In the genomic region with DNA sequence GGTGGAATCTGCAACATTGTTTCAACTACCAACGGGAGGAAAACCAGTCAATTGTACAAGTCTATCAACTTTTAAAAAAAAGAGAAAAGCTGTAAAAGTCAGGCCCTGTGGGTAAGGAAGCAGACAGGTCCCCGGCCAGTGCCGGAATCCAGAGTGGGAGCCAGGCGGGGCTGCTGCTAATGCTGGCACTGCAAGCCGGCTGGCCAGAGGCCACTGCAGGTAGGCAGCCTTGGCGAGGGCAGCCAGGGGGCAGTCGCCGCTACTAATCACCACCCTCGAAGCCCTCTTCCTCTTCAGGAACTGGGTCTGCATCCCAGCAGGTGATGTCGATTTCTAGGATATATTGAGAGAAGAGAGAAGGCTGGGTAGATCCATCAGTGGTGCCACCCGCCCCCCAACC, we compare ENCODE assay signal across 12 mouse cellular contexts. TPM values are rescaled to one million over a fixed set of nuclear protein-coding genes. Genes with fewer than 3 reads are reported as not detected.
A peak's percentile ranks its signal among the peaks of the same experiment; 100 is the strongest.
DNase-seq lines count a peak whose midpoint lies in the region; ATAC-seq and TF ChIP-seq lines count a peak whose summit lies in the region.
"Had no signal": no experiment of that assay in that cellular context is flagged by ENCODE, and none has a peak within 500 bp of the region (broad histone marks: within the 10 kb centered on the region; RNA-seq: fewer than 3 reads in every experiment).

No protein-coding gene starts in this region.

- peaks cover 46% of the 10 kb centered on the region for H3K27me3 ChIP-seq in liver, postnatal 0 days (ENCODE audit: insufficient read depth, low read length)
- H3K27me3 ChIP-seq in liver, embryonic 12.5 days (replicated peaks), result peaks cover 82% of the 10 kb centered on the region
- H3K27me3 ChIP-seq in forebrain, embryonic 15.5 days, result no peaks in the 10 kb centered on the region
- no peaks in the 10 kb centered on the region for H3K27me3 ChIP-seq in limb, embryonic 13.5 days
- no peaks in the 10 kb centered on the region for H3K27me3 ChIP-seq in splenic B cell, adult 2 months (ENCODE audit: control insufficient read depth, insufficient read depth, low read length, poor library complexity, severe bottlenecking)

- TF ChIP-seq CTCF in liver, postnatal 0 days (IDR thresholded peaks at IDR 0.05; ENCODE audit: low read depth), result peak; percentile 18; the same call in 1 of the 2 replicates

- WGBS in liver, postnatal 0 days (ENCODE audit: insufficient replicate concordance), result 66% methylated on average over 11 of the region's 11 CpGs
- WGBS in liver, embryonic 12.5 days (ENCODE audit: insufficient replicate concordance), result 72% methylated on average over 11 of the region's 11 CpGs
- 41% methylated on average over 11 of the region's 11 CpGs for WGBS in forebrain, embryonic 15.5 days
- WGBS in limb, embryonic 13.5 days, result 63% methylated on average over 11 of the region's 11 CpGs

- no peak overlapping the region for H3K4me2 ChIP-seq in liver, postnatal 0 days (ENCODE audit: low read depth, low read length)
- H3K4me2 ChIP-seq in liver, embryonic 12.5 days, result no peak overlapping the region
- H3K4me2 ChIP-seq in forebrain, embryonic 15.5 days (replicated peaks), result no peak overlapping the region
- no peak overlapping the region for H3K4me2 ChIP-seq in limb, embryonic 13.5 days (replicated peaks)

- no peak for ATAC-seq in liver, postnatal 0 days
- no peak for ATAC-seq in liver, embryonic 12.5 days
- ATAC-seq in forebrain, embryonic 15.5 days (replicated peaks), result no peak
- ATAC-seq in limb, embryonic 13.5 days (ENCODE audit: low FRiP score, low read depth), result no peak

- no peak overlapping the region for H3K9ac ChIP-seq in liver, postnatal 0 days (replicated peaks)
- no peak overlapping the region for H3K9ac ChIP-seq in liver, embryonic 12.5 days
- H3K9ac ChIP-seq in forebrain, embryonic 15.5 days (replicated peaks), result 0 out of 2 replicates have a peak overlapping the region, but pooled peaks have one; percentile 75
- H3K9ac ChIP-seq in limb, embryonic 13.5 days, result 0 out of 2 replicates have a peak overlapping the region, but pooled peaks have one; percentile 25

- no peaks in the 10 kb centered on the region for H3K9me3 ChIP-seq in liver, postnatal 0 days (ENCODE audit: low read length)
- H3K9me3 ChIP-seq in liver, embryonic 12.5 days (replicated peaks), result no peaks in the 10 kb centered on the region
- H3K9me3 ChIP-seq in forebrain, embryonic 15.5 days, result no peaks in the 10 kb centered on the region
- no peaks in the 10 kb centered on the region for H3K9me3 ChIP-seq in limb, embryonic 13.5 days

- H3K27ac ChIP-seq in liver, postnatal 0 days (ENCODE audit: low read depth), result no peak overlapping the region
- no peak overlapping the region for H3K27ac ChIP-seq in liver, embryonic 12.5 days
- H3K27ac ChIP-seq in forebrain, embryonic 15.5 days (replicated peaks), result peak overlapping the region; percentile 92
- no peak overlapping the region; the same call in 1 of the 2 replicates for H3K27ac ChIP-seq in limb, embryonic 13.5 days

- TF ChIP-seq EP300 in liver, postnatal 0 days (IDR thresholded peaks at IDR 0.05; ENCODE audit: low read depth), result no peak

- no peak for DNase-seq in liver, postnatal 0 days
- peak; percentile 38 for DNase-seq in splenic B cell, adult 2 months (ENCODE audit: low read depth, low spot score)
- no peak for DNase-seq in Muller cell, postnatal 12 days (ENCODE audit: inconsistent ontology term)
- DNase-seq in kidney, adult 11 months, result no peak
- DNase-seq: gastrocnemius, postnatal 36 days; thymus, postnatal 36 days had no signal

- H3K36me3 ChIP-seq in liver, postnatal 0 days (replicated peaks; ENCODE audit: insufficient read depth, low read length), result no peaks in the 10 kb centered on the region
- H3K36me3 ChIP-seq in liver, embryonic 12.5 days, result peaks cover 23% of the 10 kb centered on the region
- peaks cover 49% of the 10 kb centered on the region for H3K36me3 ChIP-seq in forebrain, embryonic 15.5 days
- peaks cover 57% of the 10 kb centered on the region for H3K36me3 ChIP-seq in limb, embryonic 13.5 days
- H3K36me3 ChIP-seq in splenic B cell, adult 2 months (ENCODE audit: control insufficient read depth, insufficient read depth, low read length, poor library complexity, severe bottlenecking), result no peaks in the 10 kb centered on the region

- peaks cover 28% of the 10 kb centered on the region for H3K4me1 ChIP-seq in liver, postnatal 0 days (ENCODE audit: insufficient read depth)
- H3K4me1 ChIP-seq in liver, embryonic 12.5 days, result peaks cover 28% of the 10 kb centered on the region
- H3K4me1 ChIP-seq in forebrain, embryonic 15.5 days, result peaks cover 74% of the 10 kb centered on the region
- peaks cover 41% of the 10 kb centered on the region for H3K4me1 ChIP-seq in limb, embryonic 13.5 days

- H3K4me3 ChIP-seq in liver, postnatal 0 days (ENCODE audit: low read depth, low read length), result no peak overlapping the region
- no peak overlapping the region for H3K4me3 ChIP-seq in liver, embryonic 12.5 days
- no peak overlapping the region for H3K4me3 ChIP-seq in forebrain, embryonic 15.5 days
- no peak overlapping the region for H3K4me3 ChIP-seq in limb, embryonic 13.5 days
- H3K4me3 ChIP-seq: myocyte had no signal

RNA-seq across cellular contexts. Expression of a gene that starts 9.9 kb away (rescaled TPM):
- polyA plus RNA-seq in liver, postnatal 0 days (2015; fragmentation: Nextera tagmentation; extraction: Ambion mirVana), result not detected in 2 replicates
- polyA plus RNA-seq in liver, embryonic 12.5 days (2016; fragmentation: Nextera tagmentation; extraction: Ambion mirVana), result not detected in 2 replicates
- polyA plus RNA-seq in forebrain, embryonic 15.5 days (2015; fragmentation: Nextera tagmentation; extraction: Ambion mirVana), result 3.2 and 3.4 TPM in 2 replicates
- 0.79 and 0.87 TPM in 2 replicates for polyA plus RNA-seq in limb, embryonic 13.5 days (2015; fragmentation: Nextera tagmentation; extraction: Ambion mirVana)
- polyA plus RNA-seq: liver, embryonic 16.5 days had no signal

RNA-seq across cellular contexts. Expression of a gene that starts 13.9 kb away (rescaled TPM):
- 4.1 and 4.2 TPM in 2 replicates for polyA plus RNA-seq in liver, postnatal 0 days (2015; fragmentation: Nextera tagmentation; extraction: Ambion mirVana)
- polyA plus RNA-seq in liver, embryonic 12.5 days (2016; fragmentation: Nextera tagmentation; extraction: Ambion mirVana), result 24.2 and 27.0 TPM in 2 replicates
- polyA plus RNA-seq in forebrain, embryonic 15.5 days (2015; fragmentation: Nextera tagmentation; extraction: Ambion mirVana), result 732 and 750 TPM in 2 replicates
- 297 and 304 TPM in 2 replicates for polyA plus RNA-seq in limb, embryonic 13.5 days (2015; fragmentation: Nextera tagmentation; extraction: Ambion mirVana)

RNA-seq across cellular contexts. Expression of a gene that starts 29.1 kb away (rescaled TPM):
- polyA plus RNA-seq in liver, postnatal 0 days (2015; fragmentation: Nextera tagmentation; extraction: Ambion mirVana), result 15.9 and 16.7 TPM in 2 replicates
- 44.1 and 44.6 TPM in 2 replicates for polyA plus RNA-seq in liver, embryonic 12.5 days (2016; fragmentation: Nextera tagmentation; extraction: Ambion mirVana)
- polyA plus RNA-seq in forebrain, embryonic 15.5 days (2015; fragmentation: Nextera tagmentation; extraction: Ambion mirVana), result 46.1 and 47.6 TPM in 2 replicates
- 48.1 and 50.1 TPM in 2 replicates for polyA plus RNA-seq in limb, embryonic 13.5 days (2015; fragmentation: Nextera tagmentation; extraction: Ambion mirVana)

RNA-seq across cellular contexts. Expression of a gene that starts 39.5 kb away (rescaled TPM):
- 15.9 and 17.0 TPM in 2 replicates for polyA plus RNA-seq in liver, postnatal 0 days (2015; fragmentation: Nextera tagmentation; extraction: Ambion mirVana)
- 44.3 and 45.2 TPM in 2 replicates for polyA plus RNA-seq in liver, embryonic 12.5 days (2016; fragmentation: Nextera tagmentation; extraction: Ambion mirVana)
- polyA plus RNA-seq in forebrain, embryonic 15.5 days (2015; fragmentation: Nextera tagmentation; extraction: Ambion mirVana), result 135 and 138 TPM in 2 replicates
- 175 and 181 TPM in 2 replicates for polyA plus RNA-seq in limb, embryonic 13.5 days (2015; fragmentation: Nextera tagmentation; extraction: Ambion mirVana)

RNA-seq across cellular contexts. Expression of a gene that starts 47.4 kb away (rescaled TPM):
- polyA plus RNA-seq in liver, postnatal 0 days (2015; fragmentation: Nextera tagmentation; extraction: Ambion mirVana), result 403 and 418 TPM in 2 replicates
- 55.9 and 57.0 TPM in 2 replicates for polyA plus RNA-seq in liver, embryonic 12.5 days (2016; fragmentation: Nextera tagmentation; extraction: Ambion mirVana)
- polyA plus RNA-seq in forebrain, embryonic 15.5 days (2015; fragmentation: Nextera tagmentation; extraction: Ambion mirVana), result 0.09 TPM in 1 of 2 replicates, not detected in the other
- polyA plus RNA-seq in limb, embryonic 13.5 days (2015; fragmentation: Nextera tagmentation; extraction: Ambion mirVana), result 0.08 and 0.51 TPM in 2 replicates
- polyA plus RNA-seq: embryonic facial prominence, embryonic 14.5 days; myocyte had no signal

Comparison
In these comparisons a context has a peak if more than half of its experiments do, and no peak if none do; other contexts are left out.
1. H3K9ac ChIP-seq: peak in forebrain, embryonic 15.5 days (single experiment) and limb, embryonic 13.5 days (single experiment); none in liver, postnatal 0 days (single experiment) and liver, embryonic 12.5 days (single experiment).
2. RNA of a gene that starts 13.9 kb away (polyA plus RNA-seq): 732 to 750 TPM in forebrain, embryonic 15.5 days and 297 to 304 TPM in limb, embryonic 13.5 days; 24.2 to 27.0 TPM in liver, embryonic 12.5 days and 4.1 to 4.2 TPM in liver, postnatal 0 days; every median in the first group is over 10 times any median in the second.